In the genomic region with DNA sequence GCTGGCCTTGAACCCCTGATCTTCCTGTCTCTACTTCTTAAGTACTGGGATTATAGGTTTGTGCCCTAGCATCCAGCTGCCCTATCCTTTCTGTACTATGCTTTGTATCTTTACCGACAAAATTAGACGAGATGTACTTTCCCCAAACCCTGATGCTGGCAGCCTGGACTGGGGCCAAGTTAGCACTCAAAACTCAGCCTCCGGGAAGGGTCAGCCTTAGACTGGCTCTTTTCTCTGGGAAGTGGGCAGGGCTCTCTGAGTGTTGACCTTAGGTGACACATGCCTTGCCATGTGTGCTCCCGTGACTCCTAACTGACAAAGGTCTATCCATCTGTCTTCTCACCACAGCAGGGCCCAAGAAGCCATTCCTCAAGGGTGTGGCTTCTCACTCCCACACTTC, we compare ENCODE assay signal across 18 mouse cellular contexts. TPM values are rescaled to one million over a fixed set of nuclear protein-coding genes. Genes with fewer than 3 reads are reported as not detected.
DNase-seq lines count a peak whose midpoint lies in the region; ATAC-seq and TF ChIP-seq lines count a peak whose summit lies in the region.
"Had no signal": no experiment of that assay in that cellular context is flagged by ENCODE, and none has a peak within 500 bp of the region (broad histone marks: within the 10 kb centered on the region; RNA-seq: fewer than 3 reads in every experiment).

No protein-coding gene starts in this region.

- H3K27ac ChIP-seq in liver, adult 2 months (replicated peaks; ENCODE audit: insufficient read depth, low read depth, low read length): peak overlapping the region; percentile 45
- H3K27ac ChIP-seq in midbrain, embryonic 14.5 days (replicated peaks; ENCODE audit: low read depth, low read length): no peak overlapping the region
- H3K27ac ChIP-seq: embryonic facial prominence, embryonic 12.5 days; heart, adult 2 months; hindbrain, embryonic 14.5 days; limb, embryonic 15.5 days; midbrain, embryonic 10.5 days had no signal

- no peak overlapping the region for H3K4me3 ChIP-seq in liver, adult 2 months (ENCODE audit: insufficient read depth, low read depth, low read length)
- no peak overlapping the region for H3K4me3 ChIP-seq in midbrain, embryonic 14.5 days (replicated peaks; ENCODE audit: low read depth, low read length)
- H3K4me3 ChIP-seq: embryonic facial prominence, embryonic 12.5 days; heart, adult 2 months; limb, embryonic 15.5 days; midbrain, embryonic 10.5 days had no signal

- H3K9ac ChIP-seq in liver, adult 2 months (ENCODE audit: low read depth, low read length): no peak overlapping the region
- no peak overlapping the region for H3K9ac ChIP-seq in midbrain, embryonic 14.5 days (replicated peaks; ENCODE audit: low read length)
- H3K9ac ChIP-seq: embryonic facial prominence, embryonic 12.5 days; hindbrain, embryonic 14.5 days; limb, embryonic 15.5 days had no signal

- no peaks in the 10 kb centered on the region for H3K9me3 ChIP-seq in midbrain, embryonic 14.5 days (ENCODE audit: control insufficient read depth, low read length)
- H3K9me3 ChIP-seq: embryonic facial prominence, embryonic 12.5 days; limb, embryonic 15.5 days; midbrain, embryonic 10.5 days had no signal

- peaks cover 14% of the 10 kb centered on the region; the same call in 1 of the 2 replicates for H3K4me1 ChIP-seq in liver, adult 2 months (ENCODE audit: control insufficient read depth, insufficient read depth, low read length)
- no peaks in the 10 kb centered on the region for H3K4me1 ChIP-seq in midbrain, embryonic 14.5 days (ENCODE audit: control insufficient read depth, insufficient read depth, low read length)

- 71% methylated on average over 4 of the region's 4 CpGs for WGBS in liver, adult 2 months
- WGBS in midbrain, embryonic 14.5 days: 85% methylated on average over 4 of the region's 4 CpGs

- DNase-seq in adrenal gland, postnatal 14 days: peak; percentile 43
- no peak for DNase-seq in adrenal gland, postnatal 4 days (ENCODE audit: low spot score in 2 of 2)
- peak; percentile 27 for DNase-seq in kidney, adult 9 months
- no peak for DNase-seq in kidney, adult 8-10 months
- DNase-seq in liver, adult 2 months (ENCODE audit: extremely low read depth, low read depth, low spot score): no peak
- DNase-seq in liver: no peak
- no peak for DNase-seq in midbrain, embryonic 14.5 days
- DNase-seq: cerebellum, adult 11-12 months; cerebellum, postnatal 14 days; gastrocnemius, postnatal 25 days; heart, adult 2 months; heart, postnatal 4 days; left cerebral cortex, postnatal 4 days; thymus, postnatal 25 days had no signal

- H3K4me2 ChIP-seq in midbrain, embryonic 14.5 days (ENCODE audit: low read length): no peak overlapping the region
- H3K4me2 ChIP-seq: embryonic facial prominence, embryonic 12.5 days; hindbrain, embryonic 14.5 days; limb, embryonic 15.5 days had no signal

- no peak for TF ChIP-seq CTCF in liver, adult 2 months (IDR thresholded peaks at IDR 0.05; ENCODE audit: low read depth, low read length)

- no peak for TF ChIP-seq POLR2A in liver, adult 2 months (IDR thresholded peaks at IDR 0.05; ENCODE audit: extremely low read depth, insufficient read depth, low read length)

- ATAC-seq in midbrain, embryonic 14.5 days (ENCODE audit: low FRiP score, low TSS enrichment): no peak

- H3K27me3 ChIP-seq in liver, adult 2 months (ENCODE audit: control insufficient read depth, insufficient read depth, low read length): no peaks in the 10 kb centered on the region
- H3K27me3 ChIP-seq in midbrain, embryonic 14.5 days (ENCODE audit: control insufficient read depth, insufficient read depth, low read length): no peaks in the 10 kb centered on the region
- H3K27me3 ChIP-seq: embryonic facial prominence, embryonic 12.5 days; limb, embryonic 15.5 days had no signal

- peaks cover 3% of the 10 kb centered on the region; the same call in 1 of the 2 replicates for H3K36me3 ChIP-seq in liver, adult 2 months (ENCODE audit: control insufficient read depth, insufficient read depth, low read length)
- no peaks in the 10 kb centered on the region for H3K36me3 ChIP-seq in midbrain, embryonic 14.5 days (ENCODE audit: control insufficient read depth, insufficient read depth, low read length)
- H3K36me3 ChIP-seq: embryonic facial prominence, embryonic 12.5 days; limb, embryonic 15.5 days; midbrain, embryonic 10.5 days had no signal

- H3K79me2 ChIP-seq in liver, adult 2 months (ENCODE audit: control insufficient read depth, insufficient read depth, low read length): 0 out of 2 replicates have a peak, but pooled peaks cover 3% of the 10 kb centered on the region

RNA-seq across cellular contexts. Expression of gene Ehd3, which starts 16.8 kb away (rescaled TPM):
- 72.5 and 74.0 TPM in 2 replicates for total RNA-seq in adrenal gland, postnatal 14 days (2021)
- total RNA-seq in adrenal gland, postnatal 4 days (2021): 10 to 100 TPM; 43.6 to 49.5 TPM
- total RNA-seq in liver, adult 2 months (2014; rRNA removed): 37.5 and 40.6 TPM in 2 replicates
- polyA plus RNA-seq in liver, adult 2 months (2012; rRNA removed): 26.0 and 30.6 TPM in 2 replicates
- 14.7 and 16.7 TPM in 2 replicates for polyA plus RNA-seq in midbrain, embryonic 14.5 days (2014; fragmentation: Nextera tagmentation; extraction: Ambion mirVana)

Comparison
In these comparisons a context has a peak if more than half of its experiments do, and no peak if none do; other contexts are left out.
1. DNase-seq: peak in adrenal gland, postnatal 14 days (single experiment) and kidney, adult 9 months (single experiment); none in adrenal gland, postnatal 4 days (0 of 2), kidney, adult 8-10 months (0 of 2), liver, adult 2 months (single experiment), liver (single experiment) and midbrain, embryonic 14.5 days (single experiment).